Mouse (Mus musculus) mouse embryonic stem cell (cell line): ENCODE measurements around the gene Uqcc3.

Source experiments
- in situ Hi-C, 2 experiments: fragments of 300-500 bp; cut with MboI; formaldehyde crosslinking; loops; 1 replicate in 1 of 2; 3 replicates in 1 of 2; pipeline ENCODE4 v1.14.3; 2019 to 2020; ENCODE audit warnings: low sequenced_read_pairs in 2 of 2, low pct_unique_long_range_greater_than_20kb in 1 of 2, mixed read lengths in 1 of 2; ENCODE audit not compliant: unreplicated experiment in 1 of 2

Gene Uqcc3

DNA sequence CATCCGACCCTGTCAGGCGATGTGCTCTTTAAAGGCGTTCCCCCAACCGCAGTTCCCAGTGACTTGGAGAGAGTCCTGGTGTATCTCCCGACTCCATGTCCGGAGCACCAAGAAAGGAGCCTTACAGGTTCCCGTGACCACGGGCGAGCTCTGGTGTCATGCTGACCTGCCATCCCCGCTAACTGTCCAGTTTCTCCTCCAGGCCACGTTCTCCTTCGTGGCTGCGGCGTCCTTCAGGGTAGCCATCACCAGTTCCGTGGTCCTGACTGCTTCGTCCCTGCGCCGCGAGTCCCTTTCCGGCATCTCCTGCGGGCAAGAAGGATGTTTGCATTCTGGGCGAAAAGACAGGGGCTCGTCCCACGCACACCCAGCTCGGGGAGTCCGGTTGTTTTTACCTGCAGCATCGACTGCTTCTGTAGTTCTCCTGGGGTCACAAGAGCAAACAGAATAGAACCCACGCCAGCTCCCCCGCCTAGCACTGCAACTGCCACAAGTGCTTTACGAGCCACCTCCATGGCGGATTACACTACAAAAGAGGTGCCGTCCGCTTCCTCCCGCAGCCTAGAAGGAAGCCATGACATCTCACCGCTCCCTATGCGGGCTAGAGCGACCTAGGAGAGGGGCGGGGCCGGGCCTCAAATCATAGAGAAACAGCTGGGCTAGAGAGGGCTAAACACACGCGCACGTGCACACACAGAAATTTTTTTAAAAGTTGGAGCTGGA is at the start of gene Uqcc3:
Gene Uqcc3 (minus strand): TSS at position 613 of the 723 bp plus-strand sequence.
- in situ Hi-C loops: no loop called here

- in situ Hi-C loops: loop anchor here in 1 of 2 experiments (25.0 kb wide), 1 partner anchor 1682 kb away; the partner anchor contains the start of genes Ddb1 and Tkfc
Observed at GRCm38 (mm10) chr19:8930117-8930516, 49.4 kb upstream of the Uqcc3 start.

DNA sequence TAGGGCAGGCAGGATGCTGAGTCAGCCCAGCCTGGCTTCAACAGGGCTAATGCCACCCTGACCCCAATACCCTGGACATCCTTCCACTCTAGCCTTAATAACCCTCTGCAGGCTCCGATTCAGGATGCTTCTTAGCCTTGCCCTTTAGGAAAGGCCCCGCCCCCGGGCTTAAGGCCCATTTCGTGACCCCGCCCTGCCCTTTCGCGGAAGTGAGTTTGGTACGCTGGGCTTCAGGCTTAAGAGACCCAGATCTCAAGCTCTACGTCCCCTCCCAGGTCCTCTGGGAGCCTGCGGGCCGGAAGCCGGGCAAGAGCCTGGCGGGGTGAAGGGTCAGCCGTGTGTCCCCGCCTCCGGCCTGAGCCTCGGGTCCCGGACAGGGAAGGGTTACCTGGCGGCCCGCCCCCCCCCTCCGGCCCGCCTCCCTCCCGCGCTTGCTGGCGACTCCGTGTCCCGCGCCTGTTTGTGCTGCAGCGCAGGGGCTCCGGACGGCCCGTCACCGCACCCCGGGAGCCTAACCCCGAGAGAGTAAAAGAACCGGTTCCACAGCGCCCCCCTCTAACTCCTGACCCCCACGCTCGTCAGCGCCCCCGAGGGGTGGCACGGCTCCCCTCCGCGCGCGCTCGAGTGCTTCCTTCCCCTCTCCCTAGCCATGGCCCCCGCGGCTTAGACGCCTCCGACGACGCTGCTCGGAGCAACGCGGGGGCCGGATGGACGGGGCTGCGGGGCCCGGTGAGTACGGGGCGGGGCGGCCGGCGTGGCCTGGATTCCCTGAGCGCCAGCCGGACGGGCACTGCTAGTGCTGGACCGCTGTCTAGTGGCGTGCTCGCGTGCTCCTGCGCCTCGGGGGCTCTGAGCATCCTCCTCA is 48.7 kb upstream of the Uqcc3 start, which contains the start of the genes Rom1 and Eml3:
Gene Rom1 (minus strand): TSS at position 133 of the 865 bp plus-strand sequence.
Gene Eml3 (plus strand): TSS at position 329 of the 865 bp plus-strand sequence.
- in situ Hi-C loops: loop anchor here in 1 of 2 experiments (25.0 kb wide), 1 partner anchor 1683 kb away; the partner anchor contains the start of genes Ddb1 and Tkfc

DNA sequence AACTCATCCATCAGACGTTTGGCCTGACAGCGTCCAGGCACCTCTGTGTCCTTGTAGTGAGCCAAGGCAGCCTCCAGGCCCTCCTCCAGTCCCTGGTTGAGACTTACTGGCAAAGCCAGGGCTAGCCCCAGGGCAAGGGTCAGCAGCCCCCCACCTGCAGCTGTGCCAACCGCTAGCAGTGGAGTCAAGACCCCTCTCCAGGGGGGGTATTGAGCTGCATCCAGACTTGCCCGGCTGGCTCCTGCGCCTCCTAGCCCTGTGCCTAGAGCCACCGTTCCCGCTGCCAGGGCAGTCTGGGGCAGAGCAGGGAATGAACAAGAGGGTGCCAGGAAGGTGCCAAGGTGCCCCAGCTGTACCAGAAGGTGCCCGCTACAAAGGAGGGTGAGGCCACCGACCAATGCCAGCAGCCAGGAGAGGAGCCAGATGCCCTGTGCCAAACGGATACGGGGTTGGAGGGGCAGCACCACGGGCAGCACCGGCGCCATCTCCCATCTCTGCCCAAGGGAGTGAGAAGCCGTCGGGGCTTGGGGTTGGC is 48.0 kb upstream of the Uqcc3 start:
- in situ Hi-C loops: loop anchor here in 1 of 2 experiments (25.0 kb wide), 1 partner anchor 1684 kb away; the partner anchor contains the start of genes Ddb1 and Tkfc

DNA sequence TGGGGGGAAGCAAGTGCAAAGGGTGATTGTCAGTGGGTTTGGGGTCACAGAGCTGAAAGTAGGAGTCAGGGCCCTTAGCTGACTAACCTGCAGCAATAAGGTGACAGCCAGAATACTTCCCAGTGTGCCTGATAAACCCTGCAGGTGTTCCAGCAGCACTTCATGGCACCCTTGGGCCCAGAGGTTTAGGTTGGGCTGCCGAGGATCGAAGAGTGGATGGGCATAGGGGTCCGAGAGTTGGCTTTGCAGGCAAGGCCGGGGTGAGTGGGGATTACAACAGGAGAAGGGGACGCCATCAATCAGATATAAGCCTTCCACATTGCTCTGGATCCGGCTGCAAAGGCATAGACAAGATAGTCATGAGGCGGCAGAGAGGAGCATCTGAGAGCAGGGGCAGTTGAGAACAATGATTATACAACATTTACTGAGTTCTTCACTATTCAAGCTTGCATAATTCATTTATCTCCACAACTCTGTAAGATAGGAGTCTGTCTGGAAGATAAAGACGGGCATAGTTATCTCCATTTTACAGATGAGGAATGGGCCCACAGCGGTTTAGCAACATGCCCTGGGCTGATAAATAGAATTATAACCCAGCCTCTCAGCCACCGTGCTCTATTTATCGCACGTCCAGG is 47.3 kb upstream of the Uqcc3 start:
- in situ Hi-C loops: loop anchor here in 1 of 2 experiments (25.0 kb wide), 1 partner anchor 1684 kb away; the partner anchor contains the start of genes Ddb1 and Tkfc

DNA sequence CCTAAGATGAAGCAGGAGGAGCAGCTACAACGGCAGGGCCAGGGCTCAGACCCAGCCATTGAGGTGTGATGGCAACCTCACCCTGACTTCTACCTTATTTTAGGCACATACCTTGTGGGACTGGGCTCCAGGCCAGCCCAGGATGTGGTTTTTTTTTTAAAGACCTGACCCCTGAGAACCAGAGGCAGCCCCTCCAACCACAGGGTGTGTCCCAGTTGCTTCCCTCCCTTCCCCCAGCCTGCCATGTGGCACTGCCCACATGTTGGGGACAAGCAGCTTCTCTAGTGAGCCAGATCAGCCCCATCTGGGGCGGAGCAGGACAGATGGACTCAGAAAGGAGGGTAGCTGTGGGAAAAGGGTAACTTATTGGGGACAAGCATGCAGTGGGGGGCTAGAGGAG is 46.0 kb upstream of the Uqcc3 start:
- in situ Hi-C loops: loop anchor here in 1 of 2 experiments (25.0 kb wide), 1 partner anchor 1686 kb away; the partner anchor contains the start of genes Ddb1 and Tkfc

DNA sequence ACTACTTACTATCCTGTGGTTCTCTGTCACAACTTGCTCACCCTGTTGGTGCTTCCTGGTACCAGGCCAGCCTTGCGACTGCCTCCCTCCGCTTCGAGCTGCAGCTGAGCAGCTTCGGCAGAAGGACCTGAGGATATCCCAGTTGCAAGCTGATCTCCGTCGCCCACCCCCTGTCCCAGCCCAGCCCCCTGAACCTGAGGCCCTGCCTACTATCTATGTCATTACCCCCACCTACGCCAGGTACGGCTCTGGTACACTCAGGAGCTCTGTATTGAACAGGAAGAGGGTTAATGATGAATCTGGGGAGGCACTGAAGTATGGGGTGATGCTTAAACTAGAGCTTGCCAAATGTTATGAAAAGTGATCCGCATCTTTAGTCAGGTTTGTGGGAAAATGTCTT is 41.0 kb upstream of the Uqcc3 start:
- in situ Hi-C loops: no loop called here

DNA sequence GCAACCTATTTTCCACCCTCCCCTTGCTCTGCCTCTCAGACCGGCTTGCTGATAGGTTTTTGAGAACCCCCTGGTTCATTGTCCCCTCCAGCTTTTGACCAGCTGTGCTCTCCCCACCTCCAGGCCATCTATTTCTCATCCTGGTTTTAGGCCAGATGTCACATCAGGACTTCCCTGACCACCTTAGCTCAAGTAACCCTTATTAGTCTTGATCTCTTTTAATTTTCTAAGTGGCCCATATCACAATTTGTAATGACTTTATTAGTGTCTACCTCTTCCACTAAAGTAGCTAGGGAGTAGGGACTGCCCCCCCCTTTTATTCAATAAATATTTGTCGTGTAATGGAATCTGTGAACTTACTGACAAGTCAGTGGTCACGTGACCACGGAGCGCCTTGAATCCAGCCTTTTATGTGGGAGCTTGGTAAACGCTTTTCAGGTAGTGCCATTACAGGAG is 40.1 kb upstream of the Uqcc3 start:
- in situ Hi-C loops: no loop called here

DNA sequence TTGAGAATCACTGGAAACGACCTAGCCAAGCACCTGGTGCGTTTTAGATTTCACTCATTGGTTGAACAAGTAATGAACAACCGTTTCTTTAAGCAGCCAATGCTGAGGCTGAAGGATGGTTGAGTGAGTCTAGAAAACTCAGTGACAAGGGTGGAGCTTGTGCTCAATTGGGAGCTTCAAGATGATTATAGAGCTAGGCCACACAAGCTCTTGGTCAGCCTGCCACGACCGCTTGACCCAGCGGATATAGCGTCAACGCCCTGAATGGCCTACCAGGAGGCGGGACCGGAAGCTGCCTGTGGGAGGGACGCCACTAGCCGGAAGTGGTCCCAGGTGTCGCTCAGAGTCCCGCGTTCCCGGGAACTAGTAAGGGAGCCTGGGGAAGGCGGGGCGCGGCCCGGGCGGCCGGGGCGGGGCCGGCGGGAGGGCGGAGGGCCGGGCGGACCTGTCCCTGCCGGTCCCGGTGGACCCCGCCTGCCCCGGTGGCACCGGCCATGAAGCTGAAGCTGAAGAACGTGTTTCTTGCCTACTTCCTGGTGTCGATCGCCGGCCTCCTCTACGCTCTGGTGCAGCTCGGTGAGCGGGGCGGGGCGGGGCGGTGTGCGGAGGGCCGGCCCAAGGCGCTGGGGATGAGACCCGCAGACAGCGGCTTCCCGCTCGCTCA is 39.5 kb upstream of the Uqcc3 start, which contains the start of gene B3gat3:
Gene B3gat3 (plus strand): TSS at position 302 of the 664 bp plus-strand sequence.
- in situ Hi-C loops: no loop called here

DNA sequence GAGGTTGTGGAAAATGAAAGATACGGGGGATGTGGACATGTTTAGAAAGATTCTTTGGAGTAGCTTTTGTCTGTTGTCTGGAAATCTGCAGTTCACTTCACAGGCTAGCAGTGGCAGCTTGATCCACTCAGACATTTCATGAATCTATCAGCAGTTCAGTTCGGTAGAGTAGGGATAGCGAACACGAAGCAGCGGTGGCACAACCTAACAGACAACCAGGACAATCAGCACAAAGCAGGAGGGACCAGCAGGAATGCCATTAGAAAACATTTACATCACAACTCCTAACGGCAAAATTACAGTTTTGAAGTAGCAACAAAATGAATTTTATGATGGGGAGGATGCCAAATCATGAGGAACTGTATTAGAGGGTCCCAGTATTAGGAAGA is 39.0 kb upstream of the Uqcc3 start:
- in situ Hi-C loops: no loop called here

DNA sequence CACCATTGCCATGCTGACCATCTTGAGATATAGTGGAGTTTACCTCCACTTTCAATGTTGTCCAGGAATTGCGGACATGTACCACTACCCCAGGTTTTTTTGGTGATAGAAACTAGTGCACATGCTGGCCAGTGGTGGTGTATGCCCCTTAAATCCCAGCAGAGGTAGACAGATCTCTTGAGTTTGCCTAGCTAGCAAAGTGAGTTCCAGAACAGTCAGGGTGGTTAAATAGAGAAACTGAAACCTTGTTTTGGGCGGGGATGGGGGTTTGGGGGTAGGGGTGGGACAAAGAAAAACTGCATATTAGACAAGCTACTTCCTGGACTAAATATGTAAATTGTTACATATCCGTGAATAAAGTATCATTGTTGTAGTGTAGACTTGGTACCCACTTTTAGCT is 38.3 kb upstream of the Uqcc3 start:
- in situ Hi-C loops: no loop called here

DNA sequence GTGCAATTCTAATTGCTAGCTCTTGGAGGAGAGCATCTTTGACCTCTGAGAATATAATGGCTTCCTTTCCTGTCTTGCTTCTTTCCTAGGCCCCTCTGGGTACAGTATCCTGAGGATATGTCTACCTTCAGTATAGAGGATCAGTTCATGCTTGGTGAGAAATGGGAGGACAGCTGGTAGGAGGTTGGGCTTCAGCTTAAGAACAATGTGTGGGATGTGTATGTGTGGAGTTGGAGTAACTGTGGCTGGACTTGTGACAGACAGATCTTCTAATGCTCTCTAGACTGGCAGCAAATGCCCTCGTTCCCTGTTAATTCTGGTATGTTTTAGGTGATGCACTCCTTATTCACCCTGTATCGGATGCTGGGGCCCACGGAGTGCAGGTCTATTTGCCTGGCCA is 33.5 kb upstream of the Uqcc3 start:
- in situ Hi-C loops: no loop called here

DNA sequence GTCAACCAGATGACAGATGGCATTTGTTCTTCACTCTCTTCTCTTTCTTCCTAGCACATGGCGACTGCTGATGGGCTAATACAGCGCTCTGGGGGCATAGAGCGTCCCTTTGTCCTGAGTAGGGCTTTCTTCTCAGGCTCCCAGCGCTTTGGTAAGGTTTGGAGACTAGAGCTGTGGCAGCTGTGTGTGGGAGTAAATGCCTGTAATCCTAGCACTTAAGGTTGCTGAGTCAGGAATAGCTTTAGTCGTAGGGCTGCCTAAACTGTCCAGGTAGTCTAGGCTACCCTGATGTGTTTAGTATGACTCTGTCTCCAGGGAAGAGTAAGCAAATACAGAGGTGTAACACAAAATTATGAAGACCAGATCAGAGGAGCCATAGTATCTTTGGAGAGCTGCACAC is 31.1 kb upstream of the Uqcc3 start:
- in situ Hi-C loops: no loop called here

DNA sequence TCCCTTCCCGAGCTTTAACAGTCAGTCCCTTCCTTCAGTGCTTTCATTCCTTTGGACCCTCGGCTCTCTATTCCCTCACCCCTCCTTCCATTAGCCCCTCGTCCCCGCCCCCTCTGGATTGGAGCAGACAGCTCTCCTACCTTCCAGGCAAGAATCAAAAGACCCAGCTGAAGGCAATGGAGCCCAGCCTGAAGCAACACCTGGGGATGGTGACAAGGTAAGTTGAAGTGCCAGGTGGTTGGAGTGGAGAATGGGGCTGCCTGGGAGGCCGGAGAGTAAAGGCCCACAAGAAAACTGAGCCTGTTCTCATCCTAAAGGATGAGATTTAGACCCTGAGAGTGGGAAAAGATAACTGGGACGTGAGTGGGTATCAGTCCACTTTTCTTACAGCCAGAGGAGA is 27.8 kb upstream of the Uqcc3 start:
- in situ Hi-C loops: loop anchor here in 1 of 2 experiments (5.0 kb wide), 1 partner anchor 44 kb away; the partner anchor contains the start of gene Tut1

- in situ Hi-C loops: no loop called here
Observed at GRCm38 (mm10) chr19:8903412-8903811, 22.7 kb upstream of the Uqcc3 start.

- in situ Hi-C loops: no loop called here
Observed at GRCm38 (mm10) chr19:8899079-8899478, 18.4 kb upstream of the Uqcc3 start.

DNA sequence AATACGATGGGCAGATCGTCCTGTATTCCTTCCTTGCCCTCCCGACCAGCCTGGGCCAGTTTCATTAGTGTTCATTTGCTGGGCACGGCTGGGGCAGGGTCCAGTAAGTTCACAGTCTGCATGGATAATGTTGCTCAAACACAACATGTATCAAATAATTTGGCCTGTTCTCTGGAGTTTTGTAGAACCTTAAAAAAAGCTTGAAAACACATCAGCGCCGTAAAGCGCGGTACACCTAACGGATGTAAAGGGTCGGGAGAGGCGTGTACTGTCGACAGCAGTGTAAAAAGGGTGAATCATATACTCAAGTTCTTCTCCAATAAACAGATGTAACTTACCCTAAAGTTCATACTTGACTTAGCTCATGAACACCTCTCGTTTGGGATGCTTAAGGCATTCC is 17.9 kb upstream of the Uqcc3 start:
- in situ Hi-C loops: no loop called here
